ENCODE assay signal across 8 mouse cellular contexts in the genomic region with DNA sequence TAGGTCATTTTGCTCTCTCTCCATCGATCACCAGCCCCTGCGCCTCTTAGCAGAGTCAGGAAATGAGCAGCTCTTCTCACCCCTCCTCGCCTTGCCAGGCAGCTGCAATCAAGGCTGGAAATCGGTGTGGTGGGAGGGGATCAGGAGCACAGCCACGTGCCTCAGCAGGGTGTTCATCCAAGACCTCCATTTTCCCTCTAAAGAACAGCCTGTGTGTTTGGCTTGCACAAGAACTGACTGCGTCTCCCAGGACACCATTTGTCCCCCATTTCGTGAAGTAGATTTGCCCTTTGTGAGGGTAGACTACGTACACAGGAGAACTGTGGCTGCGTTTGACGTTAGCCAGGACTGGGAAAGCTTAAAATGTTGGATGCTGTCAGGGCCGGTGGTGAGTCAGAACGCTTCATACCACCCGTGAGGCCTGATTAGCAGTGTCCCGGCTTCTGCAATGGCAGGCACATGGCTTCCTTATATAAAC. TPM values are rescaled to one million over a fixed set of nuclear protein-coding genes. Genes with fewer than 3 reads are reported as not detected.
DNase-seq lines count a peak whose midpoint lies in the region; ATAC-seq and TF ChIP-seq lines count a peak whose summit lies in the region.

No protein-coding gene starts in this region.

- H3K4me1 ChIP-seq in forebrain, embryonic 14.5 days (ENCODE audit: control insufficient read depth, insufficient read depth, low read length), result peaks cover 11% of the 10 kb centered on the region
- peaks cover 47% of the 10 kb centered on the region for H3K4me1 ChIP-seq in hindbrain, embryonic 14.5 days (replicated peaks; ENCODE audit: control insufficient read depth, insufficient read depth, low read length)
- H3K4me1 ChIP-seq in lung, embryonic 14.5 days (ENCODE audit: insufficient read depth), result peaks cover 53% of the 10 kb centered on the region

- peak overlapping the region; percentile 40; the same call in 1 of the 2 replicates for H3K27ac ChIP-seq in forebrain, embryonic 14.5 days (ENCODE audit: low read depth, low read length)
- peak overlapping the region; percentile 87 for H3K27ac ChIP-seq in hindbrain, embryonic 14.5 days
- peak overlapping the region; percentile 70 for H3K27ac ChIP-seq in lung, embryonic 14.5 days (ENCODE audit: low read depth)

- no peak for TF ChIP-seq CTCF in lung, embryonic 14.5 days (IDR thresholded peaks at IDR 0.05; ENCODE audit: low read depth)

- H3K27me3 ChIP-seq in forebrain, embryonic 14.5 days (replicated peaks; ENCODE audit: control insufficient read depth, insufficient read depth, low read length), result no peaks in the 10 kb centered on the region
- H3K27me3 ChIP-seq in hindbrain, embryonic 14.5 days (ENCODE audit: control insufficient read depth, insufficient read depth, low read length), result peaks cover 4% of the 10 kb centered on the region
- no peaks in the 10 kb centered on the region for H3K27me3 ChIP-seq in lung, embryonic 14.5 days (ENCODE audit: insufficient read depth, low read length)

- WGBS in forebrain, embryonic 14.5 days, result 40% methylated on average over 14 of the region's 14 CpGs
- 33% methylated on average over 14 of the region's 14 CpGs for WGBS in hindbrain, embryonic 14.5 days
- whole genome bisulfite sequencing in lung, embryonic 14.5 days, result 22% methylated on average over 14 of the region's 14 CpGs

- no peaks in the 10 kb centered on the region for H3K36me3 ChIP-seq in forebrain, embryonic 14.5 days (ENCODE audit: control insufficient read depth, insufficient read depth, low read length)
- H3K36me3 ChIP-seq in hindbrain, embryonic 14.5 days (replicated peaks; ENCODE audit: control insufficient read depth, insufficient read depth), result no peaks in the 10 kb centered on the region
- H3K36me3 ChIP-seq in lung, embryonic 14.5 days (ENCODE audit: insufficient read depth), result no peaks in the 10 kb centered on the region

- H3K9me3 ChIP-seq in forebrain, embryonic 14.5 days (replicated peaks; ENCODE audit: control insufficient read depth, low read length), result no peaks in the 10 kb centered on the region
- H3K9me3 ChIP-seq in hindbrain, embryonic 14.5 days (ENCODE audit: control insufficient read depth, low read length), result no peaks in the 10 kb centered on the region
- no peaks in the 10 kb centered on the region for H3K9me3 ChIP-seq in lung, embryonic 14.5 days (ENCODE audit: low read depth, low read length)

- peak; percentile 38; the same call in 1 of the 2 replicates for ATAC-seq in forebrain, embryonic 14.5 days
- peak; percentile 77; the same call in 1 of the 2 replicates for ATAC-seq in hindbrain, embryonic 14.5 days (ENCODE audit: low FRiP score)
- ATAC-seq in lung, embryonic 14.5 days (ENCODE audit: insufficient read depth), result peak; percentile 48; the same call in 1 of the 2 replicates
- ATAC-seq in inflammation-experienced regulatory T-cells, adult 6 months, result no peak

- peak; percentile 28 to 44 for DNase-seq in cerebellum, postnatal 25 days
- no peak for DNase-seq in cerebellum, adult 11-12 months
- DNase-seq in R1 (ENCODE audit: low read depth, low spot score), result peak; percentile 68
- peak; percentile 59 for DNase-seq in forebrain, embryonic 14.5 days (ENCODE audit: low spot score)
- no peak for DNase-seq in hindbrain, embryonic 14.5 days (ENCODE audit: low spot score)
- DNase-seq in lung, embryonic 14.5 days, result peak; percentile 69
- DNase-seq in ovary, postnatal 14 days (ENCODE audit: low spot score), result peak; percentile 21

- no peak overlapping the region for H3K4me2 ChIP-seq in forebrain, embryonic 14.5 days (ENCODE audit: low read length)
- no peak overlapping the region for H3K4me2 ChIP-seq in hindbrain, embryonic 14.5 days (replicated peaks)
- peak overlapping the region; percentile 23; the same call in 1 of the 2 replicates for H3K4me2 ChIP-seq in lung, embryonic 14.5 days

- no peak overlapping the region for H3K9ac ChIP-seq in forebrain, embryonic 14.5 days (ENCODE audit: low read length)
- peak overlapping the region; percentile 12; the same call in 1 of the 2 replicates for H3K9ac ChIP-seq in hindbrain, embryonic 14.5 days
- H3K9ac ChIP-seq in lung, embryonic 14.5 days, result no peak overlapping the region

- H3K4me3 ChIP-seq in forebrain, embryonic 14.5 days (ENCODE audit: low read depth, low read length), result no peak overlapping the region
- H3K4me3 ChIP-seq in hindbrain, embryonic 14.5 days (replicated peaks; ENCODE audit: low read length), result no peak overlapping the region
- H3K4me3 ChIP-seq in lung, embryonic 14.5 days (ENCODE audit: low read depth, low read length), result no peak overlapping the region

RNA-seq across cellular contexts. Expression of a gene that starts 6.2 kb away (rescaled TPM):
- polyA plus RNA-seq in forebrain, embryonic 14.5 days (2014; fragmentation: Nextera tagmentation; extraction: Ambion mirVana), result 1.4 and 1.7 TPM in 2 replicates
- 2.9 and 3.4 TPM in 2 replicates for polyA plus RNA-seq in hindbrain, embryonic 14.5 days (2014; fragmentation: Nextera tagmentation; extraction: Ambion mirVana)
- 20.9 and 22.7 TPM in 2 replicates for polyA plus RNA-seq in lung, embryonic 14.5 days (2014; fragmentation: Nextera tagmentation; extraction: Ambion mirVana)
- polyA plus RNA-seq in inflammation-experienced regulatory T-cells, adult 6 months (2017; shearing (Covaris generic)), result 10 to 100 TPM; 10.3 to 12.7 (median 10.4) TPM

Comparison
In these comparisons a context has a peak if more than half of its experiments do, and no peak if none do; other contexts are left out.
1. DNase-seq: peak in cerebellum, postnatal 25 days (2 of 2), R1 (single experiment), forebrain, embryonic 14.5 days (single experiment), lung, embryonic 14.5 days (single experiment) and ovary, postnatal 14 days (single experiment); none in cerebellum, adult 11-12 months (single experiment) and hindbrain, embryonic 14.5 days (single experiment).
2. Peak in every context shown above with its lines, with median percentiles within 50 percentile points of each other: H3K27ac ChIP-seq.